Mouse (Mus musculus) ES-Bruce4 (cell line): ENCODE measurements at regions not wholly inside any gene's neighbourhood (a gene's known extent, or its start where the extent isn't known, plus 50 kb on each side); places are given as distances from the start of the nearest gene placed in this dataset.

Experiments used
- H3K27ac ChIP-seq: 2 replicates; pipeline ENCODE4 v1.5.1; 2012; ENCODE audit warnings: low read length, inconsistent platforms; ENCODE audit not compliant: insufficient read depth
- H3K27me3 ChIP-seq: 2 replicates; pipeline ENCODE4 v1.6.1; 2012; ENCODE audit warnings: mild to moderate bottlenecking, low read length, inconsistent platforms; ENCODE audit not compliant: control insufficient read depth, poor library complexity, insufficient read depth, severe bottlenecking
- H3K36me3 ChIP-seq: 2 replicates; pipeline ENCODE4 v1.6.1; 2012; ENCODE audit warnings: inconsistent platforms, mild to moderate bottlenecking, low read length, moderate library complexity; ENCODE audit not compliant: control insufficient read depth, poor library complexity, insufficient read depth, severe bottlenecking
- H3K4me1 ChIP-seq: one replicate; pipeline ENCODE4 v1.8.1; 2011; ENCODE audit warnings: low read length; ENCODE audit not compliant: control insufficient read depth, insufficient read depth
- H3K4me3 ChIP-seq: 2 replicates; pipeline ENCODE4 v1.5.1; 2011; ENCODE audit warnings: low read depth, mild to moderate bottlenecking, low read length
- H3K9ac ChIP-seq: 2 replicates; pipeline ENCODE4 v1.6.1; 2012; ENCODE audit warnings: low read depth, mild to moderate bottlenecking, inconsistent platforms; ENCODE audit not compliant: poor library complexity, severe bottlenecking
- H3K9me3 ChIP-seq: replicated peaks from 2 replicates; pipeline ENCODE4 v1.6.1; 2012; ENCODE audit warnings: mild to moderate bottlenecking, low read length, inconsistent platforms; ENCODE audit not compliant: control insufficient read depth, poor library complexity, insufficient read depth, severe bottlenecking
- CTCF ChIP-seq: IDR thresholded peaks from one replicate; pipeline ENCODE4 v1.8.1; 2011; ENCODE audit warnings: low read depth, low read length
- EP300 ChIP-seq: IDR thresholded peaks from 2 replicates; pipeline ENCODE4 v1.6.1; 2011; ENCODE audit warnings: low read depth, low read length; ENCODE audit not compliant: insufficient read depth
- POLR2A ChIP-seq: IDR thresholded peaks from one replicate; pipeline ENCODE4 v1.8.1; 2011; ENCODE audit warnings: low read length; ENCODE audit not compliant: insufficient read depth

- H3K9me3 ChIP-seq: no peaks in the 10 kb centered on the region
- H3K9ac ChIP-seq: no peak overlapping the region
- no peaks in the 10 kb centered on the region for H3K36me3 ChIP-seq
- H3K27me3 ChIP-seq: no peaks in the 10 kb centered on the region
- no peak overlapping the region for H3K27ac ChIP-seq
- no peaks in the 10 kb centered on the region for H3K4me1 ChIP-seq
- TF ChIP-seq EP300: no peak
- no peak for TF ChIP-seq POLR2A
- no peak for TF ChIP-seq CTCF
- no peak overlapping the region for H3K4me3 ChIP-seq
These were observed 498.1 kb upstream of the N6amt1 start for GRCm38 (mm10) chr16:86855891-86856290.

GRCm38 (mm10) chr16:86855312-86855711, 498.7 kb upstream of the N6amt1 start:
- TF ChIP-seq EP300 (no peak), POLR2A (no peak), CTCF (no peak)
- no peaks in the 10 kb centered on the region for H3K27me3 ChIP-seq

GRCm38 (mm10) chr16:86853398-86853797, 500.6 kb upstream of the N6amt1 start:
- no peaks in the 10 kb centered on the region for H3K27me3 ChIP-seq
- H3K9me3 ChIP-seq: no peaks in the 10 kb centered on the region
- no peak overlapping the region for H3K27ac ChIP-seq
- H3K4me1 ChIP-seq: no peaks in the 10 kb centered on the region
- H3K36me3 ChIP-seq: no peaks in the 10 kb centered on the region
- H3K4me3 ChIP-seq: no peak overlapping the region
- H3K9ac ChIP-seq: no peak overlapping the region
- TF ChIP-seq POLR2A (no peak), CTCF (no peak), EP300 (no peak)

More at GRCm38 (mm10) chr16:86855312-86855711, 498.7 kb upstream of the N6amt1 start:
- no peaks in the 10 kb centered on the region for H3K9me3 ChIP-seq
- H3K4me1 ChIP-seq: no peaks in the 10 kb centered on the region
- H3K27ac ChIP-seq: no peak overlapping the region
- no peak overlapping the region for H3K9ac ChIP-seq
- no peaks in the 10 kb centered on the region for H3K36me3 ChIP-seq
- H3K4me3 ChIP-seq: no peak overlapping the region

GRCm38 (mm10) chr16:86838457-86839337, 515.3 kb upstream of the N6amt1 start:
- no peaks in the 10 kb centered on the region for H3K4me1 ChIP-seq
- H3K9ac ChIP-seq: no peak overlapping the region
- H3K27ac ChIP-seq: no peak overlapping the region
- no peaks in the 10 kb centered on the region for H3K27me3 ChIP-seq
- H3K4me3 ChIP-seq: no peak overlapping the region
- no peak for TF ChIP-seq EP300
- no peaks in the 10 kb centered on the region for H3K36me3 ChIP-seq
- H3K9me3 ChIP-seq: no peaks in the 10 kb centered on the region

- H3K27me3 ChIP-seq: no peaks in the 10 kb centered on the region
- H3K36me3 ChIP-seq: no peaks in the 10 kb centered on the region
- no peak overlapping the region for H3K27ac ChIP-seq
- TF ChIP-seq EP300 (no peak), CTCF (no peak), POLR2A (no peak)
- no peaks in the 10 kb centered on the region for H3K9me3 ChIP-seq
- H3K9ac ChIP-seq: no peak overlapping the region
- no peak overlapping the region for H3K4me3 ChIP-seq
- no peaks in the 10 kb centered on the region for H3K4me1 ChIP-seq
These were observed 526.3 kb upstream of the N6amt1 start for GRCm38 (mm10) chr16:86827645-86828044.

GRCm38 (mm10) chr16:86826641-86827040, 527.3 kb upstream of the N6amt1 start:
- TF ChIP-seq CTCF (no peak), EP300 (no peak), POLR2A (no peak)

More at GRCm38 (mm10) chr16:86826641-86827040, 527.3 kb upstream of the N6amt1 start:
- Histone ChIP-seq H3K4me1 (no peaks in the 10 kb centered on the region), H3K9ac (no peak overlapping the region), H3K4me3 (no peak overlapping the region), H3K27me3 (no peaks in the 10 kb centered on the region), H3K27ac (no peak overlapping the region), H3K36me3 (no peaks in the 10 kb centered on the region), H3K9me3 (no peaks in the 10 kb centered on the region)
